Mouse (Mus musculus) right cerebral cortex, adult 2 months (tissue): ENCODE data around the gene Akap13.
"Not testable (repeated sequence)": the region's sequence is repeated elsewhere in the genome, so short reads cannot be mapped to it uniquely, and the experiment has no call there.

ENCODE experiments used
- DNase-seq, 2 experiments: peaks; one replicate each; pipeline ENCODE4 v3.0.0; 2021 to 2022; ENCODE audit warnings: low spot score in 2 of 2

Gene Akap13

DNA sequence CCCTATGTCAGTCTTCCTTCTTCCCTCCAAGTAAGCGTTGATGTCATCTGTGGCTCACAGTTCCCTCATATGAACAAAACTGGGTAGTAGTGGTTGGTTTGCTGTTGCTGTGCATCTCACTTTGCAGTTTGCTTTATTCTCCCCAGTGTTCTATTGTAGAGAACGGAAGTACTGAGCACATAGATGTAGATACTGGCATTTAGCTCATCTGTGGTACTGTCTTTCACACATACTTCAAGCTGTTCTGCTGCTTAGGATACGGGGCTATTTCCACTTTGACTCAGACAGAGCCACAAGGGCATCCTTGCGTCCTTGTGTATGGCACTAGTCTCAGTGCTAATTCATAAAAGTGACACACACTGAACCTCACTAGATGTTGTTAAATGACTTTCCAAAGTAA, 259.7 kb downstream of the Akap13 start:
- no peak for DNase-seq

DNA sequence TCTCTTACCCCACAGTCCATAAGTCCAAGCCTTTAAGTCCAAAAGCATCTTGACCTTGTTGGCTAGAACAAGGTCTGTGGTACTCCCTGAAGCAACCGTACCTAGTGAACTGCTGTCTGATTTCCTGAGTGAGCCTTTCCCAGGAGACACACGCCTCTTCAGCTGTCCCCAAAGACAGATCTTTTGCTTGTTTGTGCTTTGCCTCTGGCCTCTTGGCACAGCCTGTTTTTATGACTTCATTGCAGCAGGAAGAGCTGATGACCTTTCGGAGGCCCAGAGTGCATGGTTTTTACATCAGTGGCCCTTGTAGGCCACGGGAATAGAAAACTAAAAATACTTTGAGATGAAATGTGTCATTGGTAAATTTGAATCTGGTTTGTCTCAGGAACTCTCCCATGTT, 260.6 kb downstream of the Akap13 start:
- no peak for DNase-seq

DNA sequence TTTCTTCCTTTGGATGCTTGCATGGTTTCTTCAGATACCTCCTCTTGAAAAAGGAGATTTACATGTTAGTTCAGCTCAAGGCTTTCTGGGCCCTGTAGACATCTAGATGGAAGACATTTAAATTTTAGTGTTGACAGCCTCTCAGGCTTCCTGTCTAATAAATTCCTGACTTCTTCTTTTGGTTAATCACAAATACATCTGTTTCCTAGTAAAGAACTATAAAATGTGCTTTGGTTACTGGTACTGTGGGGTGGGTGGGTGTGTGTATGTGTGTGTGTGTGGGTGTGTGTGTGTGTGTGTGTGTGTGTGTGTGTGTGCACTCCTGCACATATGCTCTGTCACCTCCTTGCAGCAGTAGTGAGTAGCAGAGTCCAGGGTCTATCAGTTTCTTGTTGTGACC, 262.0 kb downstream of the Akap13 start:
- DNase-seq: no peak

DNA sequence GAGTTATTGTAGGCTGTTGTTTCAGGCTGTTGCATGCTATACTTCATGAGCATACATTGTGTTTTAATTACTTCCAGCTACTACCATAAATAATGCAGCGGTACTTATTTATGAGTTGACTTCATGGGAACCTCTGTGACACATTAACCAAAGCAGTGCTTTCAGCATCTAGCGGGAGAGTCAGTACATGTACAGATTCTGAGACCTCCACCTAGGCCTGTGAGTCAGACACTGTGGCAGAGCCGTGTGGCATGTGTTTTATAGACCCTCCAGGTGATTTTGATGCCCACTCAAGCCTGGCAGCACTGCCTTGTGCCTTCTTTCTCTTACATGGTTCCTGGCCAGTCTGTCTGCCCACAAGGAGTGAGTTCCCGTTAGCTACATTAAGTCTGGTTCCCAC, 266.0 kb downstream of the Akap13 start:
- DNase-seq: no peak

DNA sequence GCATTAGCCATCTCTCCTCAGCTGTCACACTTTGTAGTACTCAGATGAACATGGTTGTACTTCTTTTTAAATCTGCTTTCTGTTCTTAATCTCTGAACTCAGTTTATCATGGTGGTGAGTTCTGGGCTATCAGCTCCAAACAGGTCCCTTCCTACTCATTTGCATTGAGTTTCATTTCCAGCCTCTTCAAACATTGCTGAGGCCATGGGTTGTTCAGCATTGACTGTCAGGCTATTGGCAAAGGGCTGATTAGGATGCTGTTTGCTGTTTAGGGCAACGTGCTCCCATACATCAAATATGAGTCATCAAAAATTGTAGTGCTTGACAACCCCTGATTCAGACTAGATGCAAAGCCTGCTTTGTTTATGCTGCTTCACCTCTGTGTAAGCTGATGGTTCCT, 268.7 kb downstream of the Akap13 start:
- no peak for DNase-seq

DNA sequence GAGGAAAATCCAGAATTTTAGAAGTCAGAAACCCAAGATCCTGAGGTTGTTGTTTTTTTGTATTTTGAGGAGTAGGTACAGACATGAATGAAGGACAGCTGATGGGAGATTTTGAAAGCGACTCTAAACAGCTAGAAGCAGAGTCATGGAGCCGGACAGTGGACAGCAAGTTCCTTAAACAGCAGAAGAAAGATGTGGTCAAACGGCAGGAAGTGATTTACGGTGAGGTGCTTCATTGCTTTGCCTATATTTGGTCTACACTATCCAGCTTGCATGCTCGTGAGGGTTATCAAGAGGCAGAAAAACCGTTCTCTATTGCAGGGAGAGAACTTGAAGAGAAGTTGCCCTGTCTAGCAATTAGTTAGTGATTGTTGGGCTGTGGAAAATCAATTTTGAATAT, 270.6 kb downstream of the Akap13 start:
- DNase-seq: no peak

DNA sequence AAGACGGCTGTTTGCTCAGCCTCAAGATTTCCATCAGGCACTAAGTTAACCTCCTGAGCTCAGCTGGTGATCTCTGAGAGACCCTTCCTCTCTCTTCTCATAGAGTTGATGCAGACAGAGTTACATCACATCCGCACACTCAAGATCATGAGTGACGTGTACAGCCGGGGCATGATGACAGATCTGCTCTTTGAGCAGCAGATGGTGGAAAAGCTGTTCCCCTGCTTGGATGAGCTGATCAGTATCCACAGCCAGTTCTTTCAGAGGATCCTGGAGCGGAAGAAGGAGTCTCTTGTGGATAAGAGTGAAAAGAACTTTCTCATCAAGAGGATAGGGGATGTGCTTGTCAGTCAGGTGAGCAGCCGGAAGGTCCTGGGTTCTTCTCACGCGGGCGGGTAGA, 271.5 kb downstream of the Akap13 start:
- no peak for DNase-seq

DNA sequence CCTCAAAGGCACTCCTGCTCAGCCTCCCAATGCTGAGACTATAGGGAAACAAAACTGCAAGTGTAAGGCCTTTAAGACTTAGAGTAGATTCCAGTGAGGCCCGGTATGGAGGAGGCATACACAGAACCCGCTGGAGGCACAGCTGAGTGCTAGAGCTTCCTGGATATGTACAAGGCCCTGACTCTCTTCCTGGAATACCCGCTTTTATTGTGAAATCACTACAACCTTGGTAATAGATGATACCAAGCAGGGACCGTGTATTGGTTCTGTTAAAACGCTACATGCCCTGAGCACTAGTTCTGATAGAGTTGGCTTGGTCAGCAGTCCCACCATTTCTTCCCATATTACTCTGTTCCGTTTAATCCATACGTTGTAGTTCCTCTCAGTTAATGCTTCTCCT, 274.3 kb downstream of the Akap13 start:
- DNase-seq: no peak

DNA sequence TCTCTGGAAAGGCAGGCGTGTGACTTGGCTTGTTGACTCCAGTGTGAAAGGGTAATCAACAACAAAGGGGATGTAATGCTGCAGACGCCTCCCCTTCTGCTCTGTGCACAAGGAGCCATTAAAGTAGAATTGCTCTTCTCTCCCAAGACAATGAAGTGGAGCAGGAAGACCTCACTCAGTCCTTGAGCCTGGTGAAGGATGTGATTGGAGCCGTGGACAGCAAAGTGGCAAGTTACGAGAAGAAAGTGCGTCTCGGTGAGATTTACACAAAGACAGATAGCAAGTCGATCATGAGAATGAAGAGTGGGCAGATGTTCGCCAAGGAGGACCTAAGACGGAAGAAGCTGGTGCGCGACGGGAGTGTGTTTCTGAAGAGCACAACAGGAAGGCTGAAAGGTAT, 274.9 kb downstream of the Akap13 start:
- no peak for DNase-seq

DNA sequence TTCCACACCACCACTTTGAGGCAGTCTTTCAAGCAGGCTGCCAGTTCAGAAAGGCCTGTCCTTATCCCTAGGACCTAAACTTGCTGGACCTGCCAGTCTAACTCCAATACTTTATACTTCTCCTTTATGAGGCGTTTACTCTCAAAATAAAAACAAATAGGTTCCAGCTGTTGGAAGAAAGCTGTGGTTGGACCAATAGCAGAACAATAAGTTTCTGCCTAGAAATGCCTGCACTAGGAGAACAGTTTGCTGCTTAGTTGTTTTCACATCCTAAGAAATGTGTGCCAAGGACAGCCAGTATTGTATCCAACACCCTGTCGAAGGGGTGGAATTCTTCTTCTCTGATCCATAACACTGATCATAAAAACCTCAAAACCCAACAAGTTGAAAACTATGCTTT, 276.6 kb downstream of the Akap13 start:
- DNase-seq: no peak

DNA sequence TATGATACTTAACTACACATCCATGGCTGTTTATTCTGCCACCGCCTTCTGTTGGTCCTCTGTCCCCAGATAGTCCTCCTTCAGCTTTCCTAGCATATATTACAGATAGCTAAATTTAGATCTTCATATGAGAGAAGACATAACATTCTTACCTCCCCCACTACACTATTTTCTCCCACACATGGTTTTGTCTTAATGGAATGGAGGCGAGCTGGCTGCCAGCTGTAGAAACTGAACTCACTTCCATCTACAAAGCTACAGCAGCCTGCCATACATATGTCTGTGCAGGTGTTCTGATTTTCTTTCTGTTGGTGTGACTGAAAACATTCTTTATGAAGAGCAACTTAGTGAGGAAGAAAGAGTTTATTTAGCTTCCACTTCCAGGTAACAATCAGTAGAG, 277.8 kb downstream of the Akap13 start:
- no peak for DNase-seq

DNA sequence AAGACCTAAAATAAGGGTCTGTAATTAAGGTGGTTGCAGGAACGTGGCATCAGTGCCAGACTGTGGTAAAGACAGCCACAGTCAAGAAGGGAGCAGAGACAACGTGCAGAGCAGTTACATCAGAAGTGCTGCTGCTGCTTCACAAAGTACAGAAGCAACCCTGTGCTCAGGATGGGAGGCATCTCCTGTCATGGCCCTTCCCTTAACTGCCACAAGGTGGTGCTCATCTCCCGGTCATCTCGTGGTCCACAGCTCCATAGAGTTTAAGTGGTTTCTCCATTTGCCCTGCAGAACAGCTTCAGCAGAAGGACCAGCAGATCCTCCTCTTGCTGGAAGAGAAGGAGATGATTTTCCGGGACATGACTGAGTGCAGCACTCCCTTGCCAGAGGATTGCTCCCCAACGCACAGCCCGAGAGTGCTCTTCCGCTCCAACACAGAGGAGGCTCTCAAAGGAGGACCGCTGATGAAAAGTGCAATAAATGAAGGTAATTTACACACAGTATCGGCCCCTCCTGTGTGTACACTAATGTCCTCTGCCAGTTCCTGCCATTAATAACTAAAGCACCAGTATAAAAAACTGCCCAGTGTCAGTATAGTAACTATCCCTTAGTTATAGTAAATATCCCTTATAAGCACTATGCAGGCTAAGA, 283.9 kb downstream of the Akap13 start:
- peak; percentile 72 to 74 for DNase-seq

DNA sequence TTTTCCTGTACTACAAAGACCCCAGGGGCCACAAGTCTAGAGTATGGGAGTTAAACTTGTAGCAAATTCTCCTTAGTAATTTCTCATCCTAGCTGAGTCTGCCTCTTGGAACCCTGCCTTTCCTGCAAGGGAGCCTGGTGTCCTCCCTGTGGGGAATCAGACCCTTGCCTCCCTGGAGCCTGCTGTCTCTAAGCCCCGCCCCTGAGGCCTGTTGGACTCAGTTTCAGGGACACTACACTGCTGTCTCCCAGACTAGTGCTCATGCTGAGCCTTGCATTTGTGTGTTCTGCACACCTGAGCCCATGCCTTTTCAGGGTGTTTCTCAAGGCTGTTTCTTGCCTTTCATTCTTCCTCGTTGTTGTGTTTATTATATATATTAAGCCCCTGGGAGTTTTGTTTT, 289.2 kb downstream of the Akap13 start:
- DNase-seq: no peak

DNA sequence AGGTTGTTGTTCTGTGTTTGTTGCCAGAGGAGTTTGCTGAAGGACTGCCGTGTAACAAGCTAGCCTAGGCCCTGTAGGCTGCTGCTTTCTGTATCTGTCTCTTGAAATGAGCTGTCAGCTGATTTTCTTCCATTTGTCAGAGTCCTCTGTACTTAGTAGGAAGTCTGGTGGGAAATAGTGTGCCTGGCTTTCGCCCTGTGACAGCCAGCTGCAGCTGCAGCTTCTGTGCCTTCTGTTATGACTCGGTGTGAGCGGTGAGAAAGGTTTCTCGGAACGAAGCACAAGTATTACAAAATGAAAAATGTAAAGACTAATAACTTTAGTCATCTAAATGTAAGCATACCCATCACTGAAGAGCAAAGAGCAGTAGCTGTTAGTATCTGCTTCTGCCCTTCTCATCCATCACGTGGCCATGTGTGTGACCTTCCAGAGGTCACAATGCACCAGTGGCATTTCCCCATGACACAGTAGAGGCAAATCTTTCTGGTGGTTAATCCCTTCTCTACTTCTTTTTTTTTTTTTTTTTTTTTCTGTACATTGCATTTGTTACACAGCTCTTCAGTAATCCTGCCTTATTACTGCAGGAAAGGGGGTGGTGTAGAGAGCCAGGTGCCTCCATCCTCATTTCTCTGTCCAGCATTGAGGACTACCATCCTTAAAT, 289.8 kb downstream of the Akap13 start:
- DNase-seq: no peak

DNA sequence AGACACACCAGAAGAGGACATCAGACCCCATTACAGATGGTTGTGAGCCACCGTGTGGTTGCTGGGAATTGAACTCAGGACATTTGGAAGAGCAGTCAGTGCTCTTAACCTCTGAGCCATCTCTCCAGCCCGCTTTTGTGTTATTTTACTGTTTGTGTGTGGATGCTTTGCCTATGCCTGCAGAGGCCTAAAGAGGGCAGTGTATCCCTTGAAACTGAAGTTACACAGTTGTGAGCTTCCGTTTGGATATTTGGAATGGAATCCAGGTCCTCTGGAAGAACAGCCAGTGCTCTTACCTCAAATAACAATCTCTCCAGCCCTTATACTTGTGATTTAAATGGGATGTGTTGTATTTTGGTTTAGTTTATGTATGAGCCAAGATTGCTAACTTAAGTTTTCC, 290.6 kb downstream of the Akap13 start:
- DNase-seq: not testable (repeated sequence)

DNA sequence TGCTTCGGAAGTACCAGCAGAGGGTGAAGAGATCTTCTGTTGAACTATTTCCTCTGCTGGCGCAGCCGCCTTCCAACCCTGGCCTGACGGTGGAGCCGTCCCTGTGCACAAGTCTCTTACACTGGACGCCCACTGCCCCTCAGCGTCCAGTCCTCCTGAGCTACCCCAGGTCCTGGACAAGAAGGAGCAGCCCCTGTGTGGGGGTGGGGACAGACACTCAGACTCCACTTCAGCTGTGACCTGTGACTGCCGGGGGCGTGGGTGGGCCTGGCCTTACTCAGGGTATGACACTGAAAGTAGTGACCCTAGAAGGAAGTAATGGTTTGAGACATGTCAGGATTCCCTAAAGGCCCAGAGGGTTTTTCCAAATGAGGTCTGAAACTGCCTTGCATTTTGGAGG, 295.2 kb downstream of the Akap13 start:
- no peak for DNase-seq

DNA sequence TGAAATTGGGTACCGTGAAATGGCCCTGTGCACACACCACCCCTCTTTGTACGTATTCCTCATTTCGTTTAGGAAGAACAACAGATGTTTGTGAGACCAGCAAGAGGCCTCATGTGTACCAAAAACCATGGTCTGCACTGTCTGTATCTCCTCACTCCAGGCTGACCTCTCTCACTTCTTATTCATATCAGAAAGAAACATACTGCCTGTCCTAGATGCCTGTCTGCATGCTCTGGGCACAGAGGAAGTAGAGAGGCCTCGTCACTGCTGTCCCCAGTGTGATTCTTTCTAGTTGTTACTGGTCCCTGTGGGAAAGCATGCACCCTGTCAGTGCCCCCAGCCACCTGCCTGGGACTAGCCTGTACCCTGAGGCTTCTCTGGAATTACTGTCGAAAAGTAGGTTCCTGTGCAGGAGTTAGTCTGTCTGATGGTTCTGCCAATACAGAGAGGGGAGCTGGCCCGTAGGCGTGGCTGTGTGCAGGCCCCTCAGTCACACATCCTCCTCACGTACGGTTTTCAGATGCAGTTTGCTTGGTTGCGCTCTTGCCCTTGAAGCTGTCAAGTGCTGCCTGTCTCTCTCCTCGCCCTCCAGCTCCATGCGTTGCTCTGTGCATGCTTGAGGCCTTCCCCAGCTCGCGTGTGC, 295.9 kb downstream of the Akap13 start:
- DNase-seq: no peak

DNA sequence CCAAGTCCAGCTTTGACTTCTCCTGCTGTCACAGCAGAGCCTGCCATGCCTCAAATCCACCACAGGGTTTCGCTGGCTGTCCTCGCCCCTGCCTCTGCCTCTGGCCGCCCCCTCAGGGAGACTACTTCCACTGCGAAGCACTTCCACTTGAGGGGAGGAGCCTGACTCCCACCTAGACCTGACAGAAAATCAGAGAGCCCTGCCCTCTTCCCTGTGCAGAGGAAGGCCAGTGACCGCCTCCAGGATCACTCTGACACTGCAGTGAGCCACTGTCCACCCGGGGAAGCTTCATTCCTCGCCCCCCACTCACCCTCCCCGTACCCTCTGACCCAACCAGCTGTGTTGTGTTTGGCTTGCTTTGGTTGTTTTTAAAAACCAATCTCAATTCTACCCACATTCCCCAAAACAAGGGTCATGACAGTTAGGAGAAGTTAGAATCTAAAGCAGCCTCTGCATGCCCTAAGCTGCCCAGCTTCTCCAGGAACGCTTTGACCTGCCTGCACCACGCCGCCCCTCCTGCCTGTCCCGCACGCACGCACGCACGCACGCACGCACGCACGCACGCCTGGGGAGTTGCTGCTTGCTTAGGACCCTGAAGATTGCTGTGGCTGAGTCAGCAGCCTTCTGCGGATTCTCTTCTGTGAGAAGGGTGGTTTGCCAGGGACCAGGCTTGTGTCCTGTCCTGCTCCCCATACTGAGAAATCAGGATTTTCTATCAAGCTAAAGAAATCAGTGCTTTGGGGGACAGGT, 297.3 kb downstream of the Akap13 start:
- no peak for DNase-seq

DNA sequence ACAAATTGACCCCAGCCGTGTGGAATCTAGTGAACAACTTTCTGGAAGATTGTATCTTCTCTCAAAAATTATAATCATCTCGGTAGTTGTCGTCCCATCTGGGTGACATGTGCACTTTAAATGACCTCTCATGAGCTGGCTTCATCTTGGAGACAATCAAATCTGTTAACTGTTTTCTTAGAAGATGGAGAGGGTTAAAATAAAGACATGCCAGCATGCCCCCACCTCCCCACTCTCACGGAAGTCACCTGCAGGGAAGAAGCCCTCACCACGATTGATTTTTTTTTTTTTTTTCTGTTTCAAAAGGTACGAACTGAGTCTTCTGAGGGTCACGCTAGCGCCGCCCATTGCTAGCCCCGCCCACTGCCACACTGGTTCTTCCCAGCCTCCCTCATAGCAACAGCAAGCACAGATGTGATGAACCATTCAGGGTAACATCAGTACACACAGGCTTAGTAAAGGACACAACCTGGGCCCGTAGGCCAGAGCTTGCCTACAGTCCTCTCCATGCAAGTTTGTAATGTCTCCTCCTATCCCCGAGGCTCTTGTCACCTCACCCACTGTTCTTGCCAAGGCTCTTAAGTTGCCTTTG, 298.0 kb downstream of the Akap13 start:
- DNase-seq: no peak

DNA sequence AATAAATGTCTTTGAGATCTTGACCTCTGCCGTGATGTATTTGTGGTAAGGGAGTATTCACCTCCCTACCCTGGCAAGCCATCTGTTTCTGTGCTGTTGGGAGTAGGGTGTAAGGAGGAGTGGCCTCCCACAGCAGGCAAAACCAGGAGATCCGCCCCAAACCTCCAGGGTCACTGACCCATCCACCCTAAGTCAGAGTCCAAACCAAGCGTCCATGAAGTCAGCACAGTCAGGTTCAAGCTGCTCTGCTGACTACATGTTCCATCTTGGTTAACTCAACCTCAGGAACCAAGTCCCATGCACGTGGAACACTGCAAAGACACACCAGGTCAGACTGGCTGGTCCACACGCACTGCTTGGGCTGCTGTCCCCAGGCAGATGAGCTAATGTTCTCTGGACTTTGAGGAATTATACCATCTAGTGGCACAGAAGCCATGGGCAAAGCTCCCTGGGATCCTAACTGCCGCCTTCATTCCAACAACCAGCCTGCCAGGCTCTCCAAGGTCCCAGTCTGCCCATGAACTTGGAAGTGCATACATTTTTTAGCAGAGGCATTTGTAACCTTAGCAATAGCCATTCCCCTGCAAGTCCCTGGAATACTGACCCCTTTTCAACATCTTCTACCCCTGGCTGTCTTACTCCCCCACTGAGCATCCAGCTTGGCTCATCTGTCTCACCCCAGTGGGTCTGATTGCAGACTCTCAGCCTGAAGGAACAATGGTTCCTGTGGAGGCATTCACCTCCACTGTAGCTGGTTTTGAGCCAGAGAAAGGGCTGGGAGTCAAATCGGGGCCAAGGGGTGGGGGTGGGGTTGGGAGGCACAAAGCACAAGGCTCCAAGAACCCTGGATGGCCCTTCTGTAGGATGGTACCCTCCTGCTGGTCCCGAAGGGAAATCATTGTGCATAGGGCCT, 299.5 kb downstream of the Akap13 start:
- DNase-seq: no peak

DNA sequence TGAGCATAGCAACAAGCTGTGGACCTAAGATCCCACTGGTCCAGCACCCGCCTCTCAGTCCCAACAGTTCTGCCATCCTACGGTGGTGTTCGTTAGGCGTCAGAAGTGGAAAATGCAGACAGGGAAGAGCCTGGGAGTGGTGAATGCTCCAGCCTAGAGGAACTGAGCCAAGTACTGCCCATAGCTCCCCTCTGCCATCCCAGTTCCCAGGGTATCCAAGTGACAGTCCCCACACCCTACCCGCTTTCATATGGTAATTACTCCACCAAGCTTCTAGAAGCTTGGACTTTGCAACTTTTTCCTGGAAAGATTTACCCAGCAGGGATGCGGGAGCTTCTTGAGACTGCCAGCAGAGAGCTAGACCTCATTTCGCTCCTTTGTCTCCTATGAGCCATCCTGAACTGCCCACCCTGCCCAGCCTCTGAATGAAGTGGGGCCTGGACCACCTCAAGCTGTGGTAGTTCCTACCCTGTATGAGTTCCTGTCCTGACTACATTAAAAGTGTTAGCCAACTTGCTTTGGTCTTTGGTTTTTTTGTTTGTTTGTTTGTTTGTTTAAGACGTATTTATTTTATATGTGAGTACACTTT, 300.6 kb downstream of the Akap13 start:
- no peak for DNase-seq
